Mouse (Mus musculus) forebrain, embryonic 16.5 days (tissue): Measurements from ENCODE around the gene Mmp15. TPM values are rescaled to one million over a fixed set of nuclear protein-coding genes. Genes with fewer than 3 reads are reported as not detected.

ENCODE experiments used
- ATAC-seq: fragments of 200-750 bp; cut with Nextera tagmentation; 2 replicates; pipeline ENCODE4 v1.8.0; 2017; ENCODE audit warnings: mild to moderate bottlenecking, moderate library complexity
- H3K27ac ChIP-seq: fragments of 300-500 bp; sonication (generic); 2 replicates; pipeline ENCODE4 v1.5.1; 2014; ENCODE audit warnings: low read length, control low read depth
- H3K27me3 ChIP-seq: fragments of 300-500 bp; sonication (generic); replicated peaks from 2 replicates; pipeline ENCODE4 v1.6.1; 2014; ENCODE audit warnings: low read length; ENCODE audit not compliant: control insufficient read depth, insufficient read depth
- H3K36me3 ChIP-seq: fragments of 300-500 bp; sonication (generic); 2 replicates; pipeline ENCODE4 v1.6.1; 2014; ENCODE audit not compliant: control insufficient read depth, insufficient read depth
- H3K4me1 ChIP-seq: fragments of 300-500 bp; sonication (generic); replicated peaks from 2 replicates; pipeline ENCODE4 v1.6.1; 2014; ENCODE audit warnings: low read length; ENCODE audit not compliant: control insufficient read depth, insufficient read depth
- H3K4me2 ChIP-seq: fragments of 300-500 bp; sonication (generic); 2 replicates; pipeline ENCODE4 v1.6.1; 2014; ENCODE audit warnings: mild to moderate bottlenecking, low read length, control low read depth
- H3K4me3 ChIP-seq: fragments of 300-500 bp; sonication (generic); replicated peaks from 2 replicates; pipeline ENCODE4 v1.5.1; 2014; ENCODE audit warnings: mild to moderate bottlenecking, low read length, control low read depth
- H3K9ac ChIP-seq: fragments of 300-500 bp; sonication (generic); replicated peaks from 2 replicates; pipeline ENCODE4 v1.6.1; 2014; ENCODE audit warnings: low read depth, low read length, control low read depth
- H3K9me3 ChIP-seq: fragments of 300-500 bp; sonication (generic); 2 replicates; pipeline ENCODE4 v1.6.1; 2016; ENCODE audit warnings: low read length; ENCODE audit not compliant: control insufficient read depth
- WGBS: fragments of 180-500 bp; shearing (Covaris S2); extraction: QIAGEN DNeasy Blood & Tissue Kit; methylation state at CpG from one replicate; pipeline ENCODE4 v1.1.7; 2014; 5-methylcytosine and 5-hydroxymethylcytosine counted together
- polyA plus RNA-seq: library from polyadenylated mRNA; unstranded; fragments of >200 nt; fragmentation: Nextera tagmentation; extraction: Ambion mirVana; gene quantifications from 2 replicates; pipeline ENCODE4 v1.2.1, GENCODE M21; 2015

Gene Mmp15
- polyA plus RNA-seq, 1 experiment from 2014 or later: 11.3 TPM

DNA sequence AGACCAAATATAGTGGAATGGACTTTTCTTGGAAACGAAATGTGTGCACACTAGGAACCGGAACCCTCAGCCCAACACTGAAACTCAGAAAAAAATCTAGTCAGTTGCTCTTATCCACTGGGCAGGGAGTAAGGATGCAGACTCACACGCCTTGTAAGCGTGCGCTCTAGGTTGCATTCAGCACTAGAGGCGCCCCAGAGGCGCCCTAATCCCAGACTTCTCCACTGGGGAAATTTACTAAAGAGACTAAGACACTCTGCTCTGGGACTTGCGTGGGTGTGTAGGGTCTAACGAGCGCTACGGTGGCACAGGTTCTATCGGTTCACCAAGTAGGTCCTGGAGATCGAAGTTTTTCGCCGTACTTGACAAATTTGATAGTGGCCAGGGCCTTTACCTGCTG, 607 bp upstream of the Mmp15 start:
- peak overlapping the region; percentile 81 for H3K9ac ChIP-seq
- peaks cover 40% of the 10 kb centered on the region for H3K4me1 ChIP-seq
- peak overlapping the region; percentile 81 for H3K4me3 ChIP-seq
- no peaks in the 10 kb centered on the region for H3K27me3 ChIP-seq
- no peak overlapping the region for H3K27ac ChIP-seq
- ATAC-seq: peak; percentile 36; the same call in 1 of the 2 replicates
- WGBS: 2% methylated on average over 15 of the region's 15 CpGs
- H3K36me3 ChIP-seq: no peaks in the 10 kb centered on the region
- H3K4me2 ChIP-seq: peak overlapping the region; percentile 97
- H3K9me3 ChIP-seq: no peaks in the 10 kb centered on the region

DNA sequence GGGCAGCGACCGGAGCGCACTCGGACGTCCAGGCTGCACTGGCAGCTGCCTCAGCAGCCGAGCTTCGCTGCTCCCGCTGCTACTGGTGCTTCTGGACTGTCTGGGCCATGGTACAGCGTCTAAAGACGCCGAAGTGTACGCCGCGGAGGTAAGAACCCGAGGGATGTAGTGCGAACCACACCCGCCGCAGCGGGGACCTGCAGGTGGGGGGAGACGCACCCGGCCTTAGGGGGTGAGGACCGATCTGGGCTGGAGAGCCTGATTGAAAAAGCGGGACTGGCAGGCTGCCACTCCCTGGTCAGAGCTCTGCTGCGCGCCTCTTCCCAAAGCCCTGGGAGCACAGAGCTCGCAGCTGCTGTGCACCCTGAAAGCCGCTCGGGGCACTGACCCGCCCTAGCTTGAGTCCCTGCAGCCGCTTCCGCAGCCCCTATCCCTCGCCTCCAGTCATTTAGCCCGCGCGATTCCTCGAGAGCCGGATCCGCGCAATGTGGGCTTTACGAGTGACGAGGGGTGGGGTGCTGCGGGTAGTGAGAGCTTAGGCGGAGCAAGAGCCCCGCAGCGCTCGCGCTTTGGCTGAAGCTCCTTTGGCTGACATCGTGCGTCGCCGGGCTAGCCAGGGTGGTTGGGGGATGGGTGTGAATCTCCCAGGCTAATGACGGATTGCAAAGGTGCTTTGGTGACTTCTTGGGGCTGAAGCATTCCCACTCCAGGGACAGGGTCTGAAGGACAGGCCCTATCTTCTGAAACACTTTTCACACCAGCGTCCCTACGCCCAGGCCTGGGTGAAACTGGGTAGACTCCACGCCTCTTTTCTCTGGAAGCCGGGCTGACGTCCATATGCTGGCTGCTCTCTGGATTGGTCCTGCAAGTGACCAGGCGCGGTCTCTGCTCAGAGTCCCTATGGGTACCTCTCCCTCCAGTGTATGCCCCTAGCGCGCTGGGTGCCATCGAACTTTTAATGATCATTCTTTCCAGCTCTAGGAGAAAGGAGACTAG, 1.1 kb downstream of the Mmp15 start:
- Histone ChIP-seq H3K4me3 (peak overlapping the region; percentile 81), H3K27ac (peak overlapping the region; percentile 87), H3K36me3 (no peaks in the 10 kb centered on the region), H3K27me3 (no peaks in the 10 kb centered on the region), H3K9me3 (no peaks in the 10 kb centered on the region), H3K4me2 (peak overlapping the region; percentile 97), H3K4me1 (peaks cover 37% of the 10 kb centered on the region), H3K9ac (peak overlapping the region; percentile 81)
- peak; percentile 43 for ATAC-seq
- WGBS: 1% methylated on average over 59 of the region's 62 CpGs

- Histone ChIP-seq H3K4me3 (no peak overlapping the region), H3K4me1 (peaks cover 24% of the 10 kb centered on the region), H3K9me3 (no peaks in the 10 kb centered on the region), H3K27me3 (no peaks in the 10 kb centered on the region), H3K4me2 (no peak overlapping the region), H3K9ac (no peak overlapping the region), H3K36me3 (no peaks in the 10 kb centered on the region), H3K27ac (no peak overlapping the region)
- no peak for ATAC-seq
- WGBS: 85% methylated on average over 2 of the region's 2 CpGs
Measured at GRCm38 (mm10) chr8:95354606-95355005, 2.5 kb downstream of the Mmp15 start.

DNA sequence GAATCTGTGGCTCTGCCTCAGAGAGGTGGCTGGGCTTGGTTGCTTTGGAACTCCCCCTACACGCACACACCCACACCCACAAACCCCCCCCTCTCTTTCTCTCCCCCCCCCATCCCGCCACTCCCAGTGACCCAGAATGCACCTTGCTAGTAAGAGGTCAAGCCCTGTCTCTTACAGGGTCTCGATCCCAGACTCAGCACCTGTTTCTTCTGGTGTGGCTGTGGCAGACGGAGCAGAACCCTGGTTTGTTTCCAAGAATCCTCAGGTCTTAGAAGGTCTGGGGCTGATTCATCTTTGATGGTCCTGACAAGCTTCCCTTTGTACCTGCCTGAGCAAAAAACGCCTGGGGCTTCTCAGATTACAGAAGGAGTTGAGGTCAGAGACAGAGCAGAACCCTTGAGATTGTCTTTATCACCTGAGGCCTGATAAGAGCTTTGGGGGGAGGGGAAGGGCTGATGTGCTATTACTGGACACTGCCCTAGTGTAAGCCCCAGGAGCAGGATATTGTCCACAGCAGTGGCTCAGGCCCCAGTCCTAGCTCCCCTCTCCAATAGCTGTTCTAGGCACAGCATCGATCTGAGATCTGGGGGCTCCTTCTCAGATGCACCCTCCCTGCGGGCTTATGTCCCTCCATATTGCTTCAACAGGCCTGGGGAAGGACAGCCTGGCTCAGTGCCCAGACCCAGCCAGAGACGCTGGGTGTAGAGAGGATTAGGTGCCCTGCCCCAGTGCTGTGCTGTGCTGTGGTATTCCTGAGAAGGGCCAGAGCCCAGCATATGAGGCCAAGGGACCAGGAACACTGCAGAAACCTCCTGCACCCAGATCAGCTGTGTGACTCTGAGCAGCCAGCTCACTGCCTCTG, 6.7 kb downstream of the Mmp15 start:
- no peak overlapping the region for H3K27ac ChIP-seq
- 57% methylated on average over 8 of the region's 8 CpGs for WGBS
- no peak overlapping the region for H3K9ac ChIP-seq
- H3K4me2 ChIP-seq: no peak overlapping the region
- 0 out of 2 replicates have a peak, but pooled peaks have one; percentile 18 for ATAC-seq
- H3K27me3 ChIP-seq: no peaks in the 10 kb centered on the region
- H3K4me1 ChIP-seq: peaks cover 12% of the 10 kb centered on the region
- no peaks in the 10 kb centered on the region for H3K36me3 ChIP-seq
- H3K4me3 ChIP-seq: no peak overlapping the region
- H3K9me3 ChIP-seq: peaks cover under 1% of the 10 kb centered on the region; the same call in 1 of the 2 replicates

DNA sequence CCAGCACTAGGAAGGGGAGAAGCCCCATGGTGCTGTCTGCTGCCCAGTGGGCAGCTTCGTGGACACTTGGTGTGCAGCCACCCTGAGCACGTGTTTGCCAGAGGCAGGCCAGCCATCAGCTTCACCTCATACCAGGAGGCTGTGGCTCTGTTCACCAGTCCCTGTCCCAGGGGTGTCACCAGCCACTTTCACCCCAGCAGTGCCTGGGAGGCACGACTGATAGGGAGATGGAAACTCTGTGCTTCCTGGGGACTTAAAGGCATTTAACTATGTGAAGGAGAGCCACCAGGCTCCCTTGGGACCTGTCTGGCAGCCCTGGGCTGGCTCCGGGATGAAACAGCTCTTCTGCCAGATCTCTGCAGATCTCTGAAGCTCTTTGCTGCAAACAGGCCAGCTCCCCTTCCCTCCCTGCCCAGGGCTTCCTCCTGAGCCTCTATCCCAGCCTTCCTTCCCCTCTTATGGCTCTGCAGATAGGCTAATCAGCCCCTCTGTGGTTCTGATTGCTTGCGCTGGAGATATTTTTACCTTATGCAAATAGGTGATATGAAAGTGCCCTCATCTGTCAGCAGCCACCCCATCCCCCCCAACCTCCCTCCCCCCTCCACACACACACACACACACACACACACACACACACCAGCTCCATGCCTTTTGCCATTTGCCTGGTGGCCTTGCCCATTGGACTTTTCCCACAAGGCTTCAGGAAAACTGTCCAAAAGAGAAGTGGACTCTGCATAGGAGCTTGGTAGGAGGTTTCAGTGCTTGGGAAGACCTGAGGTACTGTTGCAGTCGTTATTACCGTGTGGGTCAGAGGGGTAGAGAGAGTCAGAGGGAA, 8.3 kb downstream of the Mmp15 start:
- H3K4me2 ChIP-seq: no peak overlapping the region
- peaks cover 2% of the 10 kb centered on the region; the same call in 1 of the 2 replicates for H3K9me3 ChIP-seq
- H3K27ac ChIP-seq: no peak overlapping the region
- H3K36me3 ChIP-seq: no peaks in the 10 kb centered on the region
- peaks cover 4% of the 10 kb centered on the region for H3K4me1 ChIP-seq
- H3K9ac ChIP-seq: no peak overlapping the region
- H3K4me3 ChIP-seq: no peak overlapping the region
- H3K27me3 ChIP-seq: no peaks in the 10 kb centered on the region
- ATAC-seq: no peak
- 54% methylated on average over 7 of the region's 7 CpGs for WGBS

DNA sequence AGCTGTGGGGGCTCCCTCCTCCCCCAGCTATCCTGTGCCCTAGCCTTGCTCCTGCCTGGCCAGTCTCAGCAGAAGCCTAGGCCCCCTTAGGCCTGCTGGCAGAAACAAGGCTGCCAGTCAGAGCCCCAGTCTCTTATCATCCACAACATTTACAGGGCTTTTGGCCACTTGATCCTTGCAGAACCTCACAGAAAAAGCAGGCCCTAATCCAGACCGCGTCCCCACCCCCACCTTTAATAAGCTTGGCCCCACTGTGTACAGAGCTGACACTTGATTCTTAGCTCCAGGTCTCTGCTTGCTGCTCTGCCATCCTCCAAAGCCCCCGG, 8.9 kb downstream of the Mmp15 start:
- peaks cover 4% of the 10 kb centered on the region for H3K4me1 ChIP-seq
- no peak overlapping the region for H3K4me3 ChIP-seq
- peaks cover 2% of the 10 kb centered on the region; the same call in 1 of the 2 replicates for H3K9me3 ChIP-seq
- H3K27ac ChIP-seq: no peak overlapping the region
- H3K36me3 ChIP-seq: no peaks in the 10 kb centered on the region
- 80% methylated on average over 3 of the region's 3 CpGs for WGBS
- H3K4me2 ChIP-seq: no peak overlapping the region
- ATAC-seq: no peak
- H3K9ac ChIP-seq: no peak overlapping the region
- H3K27me3 ChIP-seq: no peaks in the 10 kb centered on the region

DNA sequence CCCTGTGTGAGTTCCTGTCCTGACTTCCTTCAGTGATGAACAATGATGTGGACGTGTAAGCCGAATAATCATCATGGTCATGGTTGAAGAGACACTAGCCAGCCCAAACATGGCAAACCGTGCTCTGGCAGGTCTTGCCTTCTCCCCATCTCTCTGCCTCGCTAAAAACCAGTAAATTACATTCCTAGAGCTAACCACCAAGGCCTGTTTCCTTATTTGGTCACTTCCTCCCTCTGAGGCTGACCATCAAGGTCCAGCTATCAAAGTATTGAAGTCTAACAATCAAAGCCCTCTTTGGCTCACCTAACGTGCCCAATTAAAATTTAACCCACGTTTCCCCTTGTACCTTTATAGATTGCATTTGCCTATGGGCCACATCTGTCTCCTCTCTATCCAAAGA, 10.2 kb downstream of the Mmp15 start:
- H3K27me3 ChIP-seq: no peaks in the 10 kb centered on the region
- H3K4me1 ChIP-seq: peaks cover 4% of the 10 kb centered on the region
- no peak overlapping the region for H3K27ac ChIP-seq
- no peak overlapping the region for H3K4me3 ChIP-seq
- H3K9me3 ChIP-seq: peaks cover 2% of the 10 kb centered on the region; the same call in 1 of the 2 replicates
- H3K9ac ChIP-seq: no peak overlapping the region
- no peak for ATAC-seq
- H3K4me2 ChIP-seq: no peak overlapping the region
- 70% methylated on average over 6 of the region's 6 CpGs for WGBS
- no peaks in the 10 kb centered on the region for H3K36me3 ChIP-seq

GRCm38 (mm10) chr8:95363849-95364248, 11.8 kb downstream of the Mmp15 start:
- ATAC-seq: no peak
- Histone ChIP-seq H3K9me3 (peaks cover 2% of the 10 kb centered on the region; the same call in 1 of the 2 replicates), H3K27me3 (no peaks in the 10 kb centered on the region), H3K27ac (no peak overlapping the region), H3K4me1 (peaks cover 4% of the 10 kb centered on the region), H3K9ac (no peak overlapping the region), H3K36me3 (no peaks in the 10 kb centered on the region), H3K4me3 (no peak overlapping the region), H3K4me2 (no peak overlapping the region)
- WGBS: 98% methylated on average over 2 of the region's 2 CpGs
